Mouse (Mus musculus) megakaryocyte-erythroid progenitor cell, adult 5-6 weeks (primary cell): ENCODE data around the gene Timm22. TPM values are rescaled to one million over a fixed set of nuclear protein-coding genes. Genes with fewer than 3 reads are reported as not detected.

Experiments used
- ATAC-seq: replicated peaks from 2 replicates; pipeline ENCODE4 v1.8.0; 2016; ENCODE audit warnings: mild to moderate bottlenecking, inconsistent platforms; ENCODE audit not compliant: severe bottlenecking, poor library complexity, low FRiP score, low TSS enrichment
- total RNA-seq, 2 experiments: library from RNA; stranded (forward) in 1 of 2; stranded (reverse) in 1 of 2; fragments of 200-1000, 215-1000 nt in 1 of 2; fragments of >200 nt in 1 of 2; fragmentation: Nextera tagmentation in 1 of 2; gene quantifications; 2 replicates each; pipeline ENCODE4 v1.2.3; 2014 to 2017

The Timm22 gene
- total RNA-seq, 2 experiments from 2014 or later: 11.2 to 24.6 TPM

DNA sequence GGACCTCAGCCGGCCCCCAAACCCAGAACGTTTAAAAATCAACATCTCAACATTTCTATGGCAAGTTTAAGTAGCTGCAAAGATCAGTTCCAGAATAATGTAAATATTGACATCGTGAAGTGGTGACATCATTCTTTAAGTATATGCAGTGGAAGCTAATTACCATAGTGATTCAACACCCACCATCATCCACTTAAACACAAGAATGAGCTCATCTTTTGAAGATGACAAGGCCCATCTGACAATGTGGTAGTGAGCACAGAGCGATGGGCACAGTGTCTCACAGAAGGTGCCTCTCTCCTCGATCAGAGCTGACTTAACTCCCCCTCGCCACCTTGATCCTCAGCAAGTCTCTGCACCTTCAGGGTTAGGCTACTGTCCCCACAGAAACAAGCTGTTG lies 19.0 kb downstream of the Timm22 start:
- ATAC-seq: no peak

DNA sequence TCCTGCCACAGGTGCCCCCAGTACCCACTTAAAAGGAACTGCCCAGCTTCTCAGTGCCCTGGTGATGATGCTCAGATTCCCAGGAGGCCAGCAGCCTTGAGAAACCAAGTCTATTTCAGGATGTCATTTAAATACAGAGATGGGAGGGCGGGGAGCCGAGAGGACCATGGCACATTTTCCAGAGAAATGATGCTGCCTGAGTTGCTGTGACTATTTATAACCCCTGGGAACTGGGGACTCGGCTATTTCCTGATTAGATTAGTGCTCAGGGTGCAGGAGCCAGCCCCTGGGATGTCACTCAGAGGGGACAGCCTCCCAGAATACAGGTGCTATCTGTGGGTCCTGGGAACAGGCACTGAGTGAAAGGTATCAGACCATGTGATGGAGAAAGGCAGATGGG lies 21.0 kb downstream of the Timm22 start:
- no peak for ATAC-seq

DNA sequence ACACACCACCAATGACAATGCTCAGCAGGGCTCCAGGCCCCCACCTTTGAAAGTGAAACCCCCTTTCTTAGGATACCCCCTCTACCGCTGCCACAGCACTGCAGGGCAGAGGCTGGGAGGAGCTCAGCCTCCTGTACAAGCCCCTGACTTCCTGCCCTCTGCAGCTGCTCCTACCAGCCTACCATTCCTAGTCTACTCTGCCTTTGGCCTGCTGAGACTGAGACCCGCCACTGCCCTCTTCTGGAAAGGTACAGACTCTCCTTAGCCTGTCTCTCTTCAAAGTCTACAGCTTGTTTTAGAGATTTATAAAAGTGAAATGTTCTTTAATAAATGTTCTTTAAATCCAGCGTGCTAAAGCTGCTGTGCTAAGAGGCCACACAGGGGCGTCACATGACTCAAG lies 22.3 kb downstream of the Timm22 start:
- 0 out of 2 replicates have a peak, but pooled peaks have one; percentile 39 for ATAC-seq

DNA sequence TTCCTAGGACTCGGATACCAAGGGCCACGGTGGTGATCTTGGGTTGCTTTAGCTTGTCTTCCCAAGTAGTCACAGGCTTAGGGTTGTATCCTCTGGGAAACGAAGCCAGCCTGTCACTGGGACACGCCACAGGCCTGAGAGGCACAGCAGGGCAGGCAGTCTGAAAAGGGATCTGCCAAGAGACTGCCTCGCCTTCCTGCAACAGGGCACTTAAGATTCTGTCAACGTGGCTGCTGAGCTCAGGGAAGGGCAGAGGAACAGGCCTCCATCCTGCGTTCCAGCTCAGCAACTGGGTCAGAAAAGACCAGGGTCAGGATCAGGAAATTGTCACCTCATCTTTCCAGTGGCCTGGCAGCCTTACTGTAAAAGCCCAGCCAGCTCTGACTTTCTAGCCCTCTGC lies 22.8 kb downstream of the Timm22 start:
- ATAC-seq: no peak

DNA sequence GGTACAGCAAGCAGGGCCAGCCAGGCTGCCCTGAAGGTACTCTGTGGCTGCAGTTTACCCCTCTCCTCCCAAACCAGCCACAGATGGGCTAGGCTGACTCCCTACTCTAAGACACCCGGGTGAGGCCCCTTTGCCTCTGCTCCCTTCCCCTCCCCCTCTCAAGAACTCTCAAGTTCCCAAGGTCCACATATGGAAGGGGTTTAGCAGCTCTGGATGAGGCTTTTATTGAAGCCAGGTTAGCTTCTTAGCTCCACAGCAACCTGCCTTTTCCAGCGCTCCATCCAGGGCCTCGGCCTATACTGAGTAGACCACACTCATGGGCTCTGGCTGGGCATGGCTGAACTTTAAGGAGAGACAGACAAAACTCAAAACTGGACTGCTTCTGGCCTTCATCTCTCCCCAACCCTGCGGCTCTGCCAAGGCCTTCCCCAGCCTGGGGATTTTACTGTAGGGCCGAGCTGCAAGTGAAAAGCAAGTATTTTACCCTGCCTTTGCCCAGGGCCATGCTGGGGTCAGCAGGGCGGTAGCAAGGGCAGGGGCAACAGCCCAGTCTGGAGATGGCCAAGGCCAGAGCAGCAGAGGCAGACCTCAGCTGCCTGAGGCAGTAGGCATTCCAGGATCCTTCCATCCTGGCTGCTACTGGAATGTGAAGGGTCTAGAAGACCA lies 23.3 kb downstream of the Timm22 start:
- ATAC-seq: no peak

DNA sequence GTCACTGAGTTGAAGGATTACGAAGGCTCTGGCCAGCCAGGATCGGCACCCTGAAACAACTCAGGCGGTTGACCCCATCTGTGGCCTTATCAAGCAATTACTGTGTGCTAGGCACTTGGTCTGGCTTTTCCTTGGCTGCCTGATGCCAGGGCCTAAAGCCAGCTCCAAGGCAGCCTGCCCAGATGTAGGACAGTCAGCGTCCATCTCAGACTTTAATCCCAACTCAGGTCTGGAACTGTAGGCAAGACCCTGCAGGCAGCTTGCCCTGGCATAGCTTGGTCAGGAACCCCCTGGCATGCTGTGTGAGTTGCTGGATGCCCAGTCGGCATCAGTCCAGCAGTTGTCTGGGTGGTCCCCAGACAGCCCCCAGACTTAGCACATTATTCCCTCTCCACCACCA lies 29.3 kb downstream of the Timm22 start:
- ATAC-seq: no peak

DNA sequence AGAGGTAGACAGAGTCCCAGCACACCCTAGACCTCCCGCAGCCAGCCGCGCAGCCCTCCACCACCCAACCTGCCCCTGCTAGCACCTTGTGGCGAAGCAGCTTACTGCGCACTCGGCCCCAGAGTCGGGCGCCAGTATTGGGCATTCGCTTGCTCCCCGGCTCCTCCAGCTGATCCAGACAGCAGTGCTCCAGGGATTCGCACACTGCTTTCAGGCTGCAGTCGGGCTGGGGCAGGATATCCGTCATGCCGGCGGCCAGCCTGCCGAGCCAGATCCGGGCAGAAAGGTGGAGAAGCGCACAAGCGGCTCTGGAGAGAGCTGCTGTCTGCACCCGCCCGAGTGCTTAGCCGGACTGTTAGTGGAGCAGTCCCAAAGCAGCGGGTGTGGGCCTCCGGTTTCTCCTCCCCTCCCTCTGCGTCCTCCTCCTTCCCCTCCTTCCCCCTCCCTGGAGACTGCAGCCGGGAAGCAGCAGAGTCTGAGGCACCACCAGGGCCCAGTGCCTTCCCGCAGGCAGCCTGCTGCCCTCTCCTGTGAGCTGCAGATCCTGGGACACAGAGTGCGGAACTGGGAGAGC lies 30.2 kb downstream of the Timm22 start:
- ATAC-seq: no peak

DNA sequence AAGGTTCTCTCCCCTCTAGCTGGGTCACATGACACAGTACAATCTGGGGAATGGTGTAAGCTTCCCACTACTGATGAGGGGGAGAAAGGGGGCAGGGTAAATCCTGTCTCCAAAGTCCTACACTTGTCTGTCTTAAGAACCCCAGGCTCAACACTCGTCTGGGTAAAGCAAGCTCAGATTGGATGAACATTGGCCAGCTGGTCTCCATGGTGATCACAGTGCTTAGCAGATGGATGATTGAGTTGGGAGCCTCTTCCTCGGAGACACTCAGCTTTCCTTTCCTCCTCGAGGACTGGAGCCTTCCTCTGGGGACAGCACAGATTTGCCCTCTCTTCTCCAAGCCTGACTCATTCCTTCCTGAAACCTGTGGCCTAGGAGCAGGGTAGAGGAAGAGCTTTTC lies 32.9 kb downstream of the Timm22 start:
- no peak for ATAC-seq

DNA sequence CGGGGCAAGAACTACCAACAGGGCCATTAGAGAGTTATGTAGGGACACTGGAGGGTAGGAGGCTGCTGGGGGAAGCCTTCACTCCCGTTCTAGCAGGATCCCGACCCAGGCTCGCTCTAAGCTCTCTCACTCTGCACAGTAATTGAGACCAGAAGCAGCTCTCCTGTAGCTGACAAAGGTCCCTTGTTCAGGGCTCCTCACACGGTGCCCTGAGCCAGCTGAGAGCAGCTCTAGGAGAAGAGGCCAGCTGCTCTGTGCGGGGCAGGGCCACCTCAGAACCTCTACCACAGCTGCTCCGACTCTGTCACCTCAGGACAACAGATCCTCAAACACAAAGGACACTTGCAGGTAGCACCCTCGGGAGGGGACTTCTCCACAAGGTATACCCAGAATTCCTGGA lies 38.7 kb downstream of the Timm22 start:
- no peak for ATAC-seq

DNA sequence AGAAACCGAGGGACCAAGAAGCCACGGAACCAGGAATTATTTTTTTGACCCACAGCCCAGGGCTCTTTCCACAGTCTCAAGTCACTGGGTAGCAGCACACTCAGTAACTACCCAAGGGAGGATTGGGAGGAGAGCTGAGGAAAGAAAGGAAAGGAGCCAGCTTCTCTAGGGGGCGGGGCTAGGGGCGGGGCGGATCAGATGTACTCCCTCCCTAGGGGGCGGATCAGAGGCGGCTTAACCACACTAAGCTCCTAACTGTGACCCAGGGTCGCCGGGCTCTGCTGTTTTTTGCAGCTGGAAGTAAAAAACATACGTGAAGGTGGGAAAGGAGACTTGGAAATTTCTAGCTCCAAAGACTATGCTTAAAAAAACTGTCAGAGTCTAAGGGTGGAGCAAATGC lies 39.5 kb downstream of the Timm22 start:
- peak; percentile 76; the same call in 1 of the 2 replicates for ATAC-seq

DNA sequence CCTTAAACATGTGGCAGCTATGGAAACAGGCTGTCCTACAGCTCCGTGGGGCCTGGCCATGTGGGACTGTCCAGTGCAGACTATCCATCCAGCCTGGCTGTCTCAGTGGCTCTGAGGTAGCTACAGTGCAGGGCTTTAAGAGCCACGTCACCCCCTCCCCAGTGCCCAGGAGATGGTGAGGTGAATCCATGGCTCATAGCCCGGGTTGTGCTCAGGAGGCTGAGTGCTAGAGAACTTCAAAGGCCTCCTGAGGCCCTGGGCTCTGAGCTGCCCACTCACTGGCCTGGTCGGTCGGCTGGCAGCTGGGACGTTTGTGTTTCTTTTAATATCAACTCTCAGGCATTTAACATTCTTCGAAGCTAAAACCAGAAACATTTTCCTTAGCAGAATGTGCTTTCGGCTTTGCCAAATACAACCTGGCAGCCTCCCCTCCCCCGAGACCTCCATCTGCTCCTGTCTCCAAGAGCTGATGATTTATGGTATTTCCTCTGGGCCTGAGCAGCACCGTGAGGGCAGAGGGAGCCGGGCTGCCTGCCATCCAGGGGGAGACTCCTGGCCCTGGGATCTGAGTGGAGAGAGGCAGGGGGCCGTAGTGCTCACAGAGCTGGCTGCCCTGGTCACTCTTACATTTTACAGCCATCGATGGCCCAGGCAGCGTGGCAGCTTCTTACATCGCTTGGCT lies 42.9 kb downstream of the Timm22 start:
- no peak for ATAC-seq

DNA sequence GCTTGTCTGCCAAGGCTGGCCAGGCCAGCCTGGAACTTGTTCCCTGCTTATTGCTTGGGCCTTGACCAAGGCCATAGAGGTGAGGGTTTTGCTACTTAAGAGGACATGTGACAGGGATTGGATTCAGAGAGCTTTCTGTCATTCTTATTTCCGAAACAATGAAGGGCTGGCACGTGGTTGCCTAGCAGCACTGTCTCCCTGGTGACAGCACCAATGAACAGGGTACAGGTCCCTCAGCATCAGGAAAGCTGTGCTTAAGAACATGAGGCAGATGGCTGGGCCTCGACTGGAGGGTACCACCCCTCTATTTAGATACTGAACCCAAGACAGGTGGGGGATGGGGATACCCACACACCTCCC lies 43.4 kb downstream of the Timm22 start:
- no peak for ATAC-seq

DNA sequence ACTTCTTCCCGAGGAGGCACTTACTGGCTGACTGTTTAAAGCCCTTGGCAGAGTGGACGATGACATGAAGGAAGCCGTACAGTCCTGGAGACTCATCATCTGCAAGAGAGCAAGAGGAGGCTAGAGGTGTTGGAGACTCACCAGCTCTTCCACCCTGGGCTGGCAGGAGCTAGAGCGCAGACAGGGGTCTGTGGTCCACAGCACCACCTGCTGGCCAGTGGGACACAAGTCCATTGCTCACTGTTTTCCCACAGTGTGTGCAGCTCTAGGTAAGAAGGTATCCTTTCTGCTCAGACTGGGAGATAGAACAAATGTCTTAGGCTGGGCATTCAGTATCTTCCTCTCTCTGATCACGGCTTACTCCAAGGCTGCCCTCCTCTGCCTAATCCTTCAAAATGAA lies 47.7 kb downstream of the Timm22 start:
- peak; percentile 69; the same call in 1 of the 2 replicates for ATAC-seq

DNA sequence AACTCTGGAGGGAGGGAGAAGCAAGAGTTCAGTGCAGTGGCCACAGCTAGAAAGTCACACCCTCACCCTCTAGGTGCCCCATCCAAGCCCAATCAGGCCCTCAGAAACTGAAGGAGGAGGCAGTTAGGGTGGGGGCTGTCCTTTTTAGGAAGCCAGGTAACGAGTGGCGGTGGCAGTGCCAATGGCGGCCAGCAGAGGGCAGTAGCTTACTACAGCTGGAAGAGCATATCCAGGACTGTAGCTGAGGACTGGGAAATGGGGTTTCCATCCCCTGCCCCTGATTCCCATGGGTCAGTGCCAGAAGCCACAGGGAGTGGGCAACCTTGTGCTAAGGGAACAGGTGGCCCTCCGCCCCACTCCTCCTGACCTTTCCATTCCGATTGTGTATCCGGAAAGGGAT lies 49.5 kb downstream of the Timm22 start:
- ATAC-seq: peak; percentile 80

DNA sequence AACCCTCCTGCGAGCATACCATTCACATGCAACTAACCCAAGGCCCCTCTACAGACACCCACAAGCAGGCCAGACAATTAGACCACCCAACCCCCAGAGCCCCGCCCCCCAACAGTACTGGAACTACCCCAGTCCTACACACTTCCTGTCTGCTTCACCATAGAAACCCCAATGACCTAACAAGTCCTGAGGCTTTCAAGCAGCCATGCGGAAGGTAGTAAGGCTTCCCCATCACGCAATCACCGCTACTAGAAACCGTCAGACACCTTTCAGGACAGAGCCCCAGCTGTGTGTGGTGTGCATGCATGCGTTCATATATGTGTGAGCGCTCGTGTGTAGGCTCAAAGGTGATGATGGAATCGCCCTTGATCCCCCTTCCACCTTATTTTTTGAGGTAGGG lies 50.1 kb downstream of the Timm22 start:
- no peak for ATAC-seq

DNA sequence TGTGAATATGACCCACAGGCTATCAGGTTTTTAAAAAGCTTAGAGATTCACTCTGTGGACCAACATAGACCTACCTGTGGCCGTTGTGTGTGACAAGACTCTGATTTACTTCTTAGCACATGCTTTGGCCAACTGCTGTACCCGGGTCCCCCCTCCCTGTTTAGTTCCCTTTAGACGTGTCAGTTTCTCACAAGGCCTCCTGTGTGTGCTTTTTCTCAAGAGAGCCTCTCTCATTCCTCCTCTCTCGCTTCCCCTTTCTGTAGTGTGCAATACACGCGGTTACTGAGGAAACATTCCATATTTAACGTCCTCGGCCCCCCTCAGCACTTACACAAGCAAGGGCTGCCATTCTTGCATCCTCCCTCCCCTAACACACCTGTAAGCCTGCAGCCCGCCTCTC lies 52.0 kb downstream of the Timm22 start:
- ATAC-seq: no peak

DNA sequence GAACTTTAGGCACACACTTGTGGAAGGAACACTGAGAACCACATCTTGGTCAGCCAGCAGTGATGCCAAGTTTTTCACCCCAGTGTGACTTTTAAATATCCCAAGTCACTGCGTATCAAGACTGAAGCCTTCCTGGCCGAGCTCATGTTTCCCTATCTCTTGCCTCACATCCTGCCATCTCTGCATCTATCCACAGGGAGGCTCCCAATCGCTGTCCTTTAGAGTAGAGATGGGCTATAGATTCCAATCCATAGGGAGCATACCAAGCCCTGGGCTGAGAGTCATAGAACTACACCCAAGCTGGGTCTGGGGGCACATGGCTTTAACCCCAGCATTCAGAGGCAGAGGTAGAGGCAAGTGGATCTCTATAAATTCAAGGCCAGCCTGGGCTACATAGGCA lies 52.7 kb downstream of the Timm22 start:
- ATAC-seq: no peak

DNA sequence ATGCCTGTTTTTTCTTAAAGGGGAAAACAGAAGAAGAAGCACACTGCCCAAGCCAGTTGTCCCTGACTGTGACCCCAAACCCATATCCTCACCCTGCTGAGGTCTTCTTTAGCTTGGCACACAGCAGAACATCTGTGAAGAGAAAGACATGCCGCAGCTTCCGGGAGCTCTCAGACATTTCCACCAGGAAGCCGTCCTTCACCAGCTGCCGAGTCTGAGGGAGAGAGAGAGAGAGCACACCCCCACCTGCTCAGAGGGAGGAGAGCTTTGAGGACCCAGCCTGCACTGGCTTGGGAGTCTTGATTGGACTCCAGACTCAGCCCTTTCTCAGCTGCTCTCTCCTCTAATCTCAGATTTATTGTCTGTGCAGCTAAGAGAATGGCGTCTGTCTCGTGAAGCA lies 54.4 kb downstream of the Timm22 start:
- no peak for ATAC-seq

DNA sequence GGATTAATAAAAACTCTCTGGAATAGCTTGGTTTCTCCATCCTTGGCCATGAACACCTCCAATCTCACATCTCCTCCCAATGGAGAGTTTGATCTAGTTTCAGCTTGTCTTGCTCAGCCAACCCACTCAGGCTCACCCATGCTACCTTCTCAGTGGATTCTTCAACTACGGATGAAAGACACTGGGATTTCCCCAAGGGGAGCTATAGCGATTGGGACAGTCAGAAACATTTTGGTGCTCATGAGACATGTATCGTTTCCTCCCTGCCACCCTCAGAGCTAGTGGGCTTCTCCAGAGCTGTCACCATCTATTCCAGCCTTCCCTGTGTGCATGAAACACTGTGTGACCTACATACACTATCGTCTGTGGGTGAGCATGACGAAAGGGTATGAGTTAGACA lies 54.9 kb downstream of the Timm22 start:
- no peak for ATAC-seq

DNA sequence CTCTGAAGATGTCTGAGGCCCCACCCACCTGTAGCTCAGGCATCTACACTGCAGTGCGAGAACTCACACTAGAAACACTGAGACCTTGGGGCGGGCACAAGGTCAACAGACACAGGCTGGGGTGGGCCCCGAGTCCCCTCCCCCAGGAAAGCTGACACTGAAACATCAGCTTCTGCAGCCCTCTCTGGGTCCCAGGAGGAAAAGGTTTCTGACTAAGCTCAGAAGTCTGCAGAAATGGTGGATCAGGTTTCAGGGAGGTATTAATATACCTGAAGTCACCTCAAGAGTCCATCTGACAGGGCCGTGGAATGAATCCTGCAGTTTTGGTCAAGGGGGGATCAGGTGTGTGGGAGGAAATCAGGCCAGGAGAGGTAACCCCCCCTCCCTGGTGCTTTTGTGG lies 59.1 kb downstream of the Timm22 start:
- no peak for ATAC-seq
